Mouse (Mus musculus) midbrain, embryonic 15.5 days (tissue): ENCODE data around the gene Rabgap1l. TPM values are rescaled to one million over a fixed set of nuclear protein-coding genes. Genes with fewer than 3 reads are reported as not detected.

Source experiments
- ATAC-seq: fragments of 200-750 bp; cut with Nextera tagmentation; replicated peaks from 2 replicates; pipeline ENCODE4 v1.8.0; 2017; ENCODE audit warnings: moderate TSS enrichment
- H3K27ac ChIP-seq: fragments of 300-500 bp; sonication (generic); 2 replicates; pipeline ENCODE4 v1.5.1; 2015; ENCODE audit warnings: mild to moderate bottlenecking, inconsistent platforms
- H3K27me3 ChIP-seq: fragments of 300-500 bp; sonication (generic); replicated peaks from 2 replicates; pipeline ENCODE4 v1.6.1; 2015; ENCODE audit warnings: inconsistent platforms
- H3K36me3 ChIP-seq: fragments of 300-500 bp; sonication (generic); replicated peaks from 2 replicates; pipeline ENCODE4 v1.6.1; 2015; ENCODE audit warnings: inconsistent platforms
- H3K4me1 ChIP-seq: fragments of 300-500 bp; sonication (generic); 2 replicates; pipeline ENCODE4 v1.6.1; 2015; ENCODE audit warnings: inconsistent platforms
- H3K4me2 ChIP-seq: fragments of 300-500 bp; sonication (generic); 2 replicates; pipeline ENCODE4 v1.6.1; 2015; ENCODE audit warnings: inconsistent platforms, mild to moderate bottlenecking, moderate library complexity
- H3K4me3 ChIP-seq: fragments of 300-500 bp; sonication (generic); 2 replicates; pipeline ENCODE4 v1.5.1; 2015; ENCODE audit warnings: mild to moderate bottlenecking, inconsistent platforms
- H3K9ac ChIP-seq: fragments of 300-500 bp; sonication (generic); 2 replicates; pipeline ENCODE4 v1.6.1; 2015; ENCODE audit warnings: mild to moderate bottlenecking, inconsistent platforms
- H3K9me3 ChIP-seq: fragments of 300-500 bp; sonication (generic); 2 replicates; pipeline ENCODE4 v1.6.1; 2016; ENCODE audit warnings: inconsistent platforms
- WGBS: fragments of 180-500 bp; shearing (Covaris S2); methylation state at CpG from one replicate; pipeline ENCODE4 v1.1.7; 2015; ENCODE audit warnings: mixed read lengths; 5-methylcytosine and 5-hydroxymethylcytosine counted together
- polyA plus RNA-seq: library from polyadenylated mRNA; unstranded; fragments of >200 nt; fragmentation: Nextera tagmentation; extraction: Ambion mirVana; gene quantifications from 2 replicates; pipeline ENCODE4 v1.2.1, GENCODE M21; 2015

Rabgap1l gene
- polyA plus RNA-seq, 1 experiment from 2014 or later: 38.3 TPM

- Histone ChIP-seq H3K9ac (no peak overlapping the region), H3K4me1 (no peaks in the 10 kb centered on the region), H3K36me3 (no peaks in the 10 kb centered on the region), H3K27ac (no peak overlapping the region), H3K9me3 (no peaks in the 10 kb centered on the region), H3K4me3 (no peak overlapping the region), H3K4me2 (no peak overlapping the region), H3K27me3 (no peaks in the 10 kb centered on the region)
- WGBS: 57% methylated on average over 7 of the region's 7 CpGs
- ATAC-seq: no peak; the same call in 1 of the 2 replicates
Measured at GRCm38 (mm10) chr1:160329788-160330187, 463.2 kb downstream of the Rabgap1l start.

GRCm38 (mm10) chr1:160327531-160327930 lies 465.5 kb downstream of the Rabgap1l start:
- no peak overlapping the region for H3K4me3 ChIP-seq
- no peak for ATAC-seq
- H3K4me2 ChIP-seq: no peak overlapping the region
- no peak overlapping the region for H3K27ac ChIP-seq
- no peaks in the 10 kb centered on the region for H3K36me3 ChIP-seq
- H3K9ac ChIP-seq: no peak overlapping the region
- H3K9me3 ChIP-seq: no peaks in the 10 kb centered on the region
- 85% methylated on average over 1 of the region's 1 CpGs for WGBS
- H3K4me1 ChIP-seq: no peaks in the 10 kb centered on the region
- H3K27me3 ChIP-seq: no peaks in the 10 kb centered on the region

- H3K9ac ChIP-seq: no peak overlapping the region
- H3K4me3 ChIP-seq: no peak overlapping the region
- 71% methylated on average over 5 of the region's 5 CpGs for WGBS
- H3K27me3 ChIP-seq: no peaks in the 10 kb centered on the region
- no peak for ATAC-seq
- no peak overlapping the region for H3K27ac ChIP-seq
- H3K36me3 ChIP-seq: no peaks in the 10 kb centered on the region
- no peak overlapping the region for H3K4me2 ChIP-seq
- H3K9me3 ChIP-seq: no peaks in the 10 kb centered on the region
- H3K4me1 ChIP-seq: no peaks in the 10 kb centered on the region
Measured at GRCm38 (mm10) chr1:160325542-160325941, 467.5 kb downstream of the Rabgap1l start.

- no peaks in the 10 kb centered on the region for H3K27me3 ChIP-seq
- no peak overlapping the region for H3K4me3 ChIP-seq
- no peak for ATAC-seq
- no peak overlapping the region for H3K4me2 ChIP-seq
- H3K9ac ChIP-seq: no peak overlapping the region
- no peaks in the 10 kb centered on the region for H3K9me3 ChIP-seq
- no peaks in the 10 kb centered on the region for H3K4me1 ChIP-seq
- H3K36me3 ChIP-seq: no peaks in the 10 kb centered on the region
- no peak overlapping the region for H3K27ac ChIP-seq
- 93% methylated on average over 1 of the region's 1 CpGs for WGBS
Measured at GRCm38 (mm10) chr1:160320690-160321089, 472.3 kb downstream of the Rabgap1l start.

- WGBS: 81% methylated on average over 8 of the region's 8 CpGs
- H3K27ac ChIP-seq: no peak overlapping the region
- no peak overlapping the region for H3K9ac ChIP-seq
- no peaks in the 10 kb centered on the region for H3K4me1 ChIP-seq
- H3K4me3 ChIP-seq: no peak overlapping the region
- no peaks in the 10 kb centered on the region for H3K9me3 ChIP-seq
- no peak overlapping the region for H3K4me2 ChIP-seq
- H3K36me3 ChIP-seq: no peaks in the 10 kb centered on the region
- ATAC-seq: no peak
- H3K27me3 ChIP-seq: no peaks in the 10 kb centered on the region
Measured at GRCm38 (mm10) chr1:160318057-160318725, 474.8 kb downstream of the Rabgap1l start.

GRCm38 (mm10) chr1:160316239-160316638 lies 476.8 kb downstream of the Rabgap1l start:
- Histone ChIP-seq H3K9ac (no peak overlapping the region), H3K27ac (no peak overlapping the region), H3K27me3 (no peaks in the 10 kb centered on the region), H3K4me1 (no peaks in the 10 kb centered on the region), H3K9me3 (no peaks in the 10 kb centered on the region), H3K4me3 (no peak overlapping the region), H3K36me3 (no peaks in the 10 kb centered on the region), H3K4me2 (no peak overlapping the region)
- ATAC-seq: no peak
- WGBS: 97% methylated on average over 2 of the region's 2 CpGs

GRCm38 (mm10) chr1:160312658-160313057 lies 480.4 kb downstream of the Rabgap1l start:
- H3K9ac ChIP-seq: no peak overlapping the region
- H3K4me3 ChIP-seq: no peak overlapping the region
- ATAC-seq: no peak
- no peaks in the 10 kb centered on the region for H3K36me3 ChIP-seq
- peaks cover 8% of the 10 kb centered on the region for H3K4me1 ChIP-seq
- H3K27ac ChIP-seq: no peak overlapping the region
- no peaks in the 10 kb centered on the region for H3K9me3 ChIP-seq
- no peak overlapping the region for H3K4me2 ChIP-seq
- no peaks in the 10 kb centered on the region for H3K27me3 ChIP-seq
- 92% methylated on average over 4 of the region's 4 CpGs for WGBS

- no peak overlapping the region for H3K27ac ChIP-seq
- no peaks in the 10 kb centered on the region for H3K27me3 ChIP-seq
- 19% methylated on average over 2 of the region's 2 CpGs for WGBS
- no peak overlapping the region for H3K4me3 ChIP-seq
- peaks cover 8% of the 10 kb centered on the region for H3K4me1 ChIP-seq
- no peak overlapping the region for H3K4me2 ChIP-seq
- no peak overlapping the region for H3K9ac ChIP-seq
- H3K9me3 ChIP-seq: no peaks in the 10 kb centered on the region
- no peak for ATAC-seq
- H3K36me3 ChIP-seq: no peaks in the 10 kb centered on the region
Measured at GRCm38 (mm10) chr1:160311861-160312260, 481.1 kb downstream of the Rabgap1l start.

GRCm38 (mm10) chr1:160309951-160310350 lies 483.1 kb downstream of the Rabgap1l start:
- peaks cover 8% of the 10 kb centered on the region for H3K4me1 ChIP-seq
- no peak overlapping the region for H3K9ac ChIP-seq
- no peak overlapping the region for H3K4me2 ChIP-seq
- ATAC-seq: no peak
- WGBS: 44% methylated on average over 5 of the region's 5 CpGs
- no peak overlapping the region for H3K27ac ChIP-seq
- no peaks in the 10 kb centered on the region for H3K27me3 ChIP-seq
- no peak overlapping the region for H3K4me3 ChIP-seq
- no peaks in the 10 kb centered on the region for H3K9me3 ChIP-seq
- H3K36me3 ChIP-seq: no peaks in the 10 kb centered on the region

- Histone ChIP-seq H3K4me2 (no peak overlapping the region), H3K4me3 (no peak overlapping the region), H3K9me3 (no peaks in the 10 kb centered on the region), H3K27me3 (no peaks in the 10 kb centered on the region), H3K36me3 (no peaks in the 10 kb centered on the region), H3K27ac (no peak overlapping the region), H3K4me1 (peaks cover 8% of the 10 kb centered on the region), H3K9ac (no peak overlapping the region)
- WGBS: 25% methylated on average over 7 of the region's 7 CpGs
- ATAC-seq: no peak
Measured at GRCm38 (mm10) chr1:160308996-160309395, 484.0 kb downstream of the Rabgap1l start.

- Histone ChIP-seq H3K9ac (no peak overlapping the region), H3K36me3 (no peaks in the 10 kb centered on the region), H3K9me3 (no peaks in the 10 kb centered on the region), H3K27me3 (no peaks in the 10 kb centered on the region), H3K4me2 (no peak overlapping the region), H3K4me1 (peaks cover 8% of the 10 kb centered on the region), H3K4me3 (no peak overlapping the region), H3K27ac (no peak overlapping the region)
- 71% methylated on average over 7 of the region's 7 CpGs for WGBS
- no peak for ATAC-seq
Measured at GRCm38 (mm10) chr1:160308498-160308897, 484.5 kb downstream of the Rabgap1l start.

GRCm38 (mm10) chr1:160306866-160307616 lies 486.0 kb downstream of the Rabgap1l start:
- WGBS: 75% methylated on average over 10 of the region's 10 CpGs
- Histone ChIP-seq H3K9me3 (no peaks in the 10 kb centered on the region), H3K27ac (no peak overlapping the region), H3K36me3 (no peaks in the 10 kb centered on the region), H3K4me1 (peaks cover 8% of the 10 kb centered on the region), H3K27me3 (no peaks in the 10 kb centered on the region), H3K4me2 (no peak overlapping the region), H3K4me3 (no peak overlapping the region), H3K9ac (no peak overlapping the region)
- ATAC-seq: no peak

GRCm38 (mm10) chr1:160306336-160306735 lies 486.7 kb downstream of the Rabgap1l start:
- 75% methylated on average over 6 of the region's 6 CpGs for whole genome bisulfite sequencing

More at GRCm38 (mm10) chr1:160306336-160306735, 486.7 kb downstream of the Rabgap1l start:
- no peak overlapping the region for H3K9ac ChIP-seq
- no peak overlapping the region for H3K27ac ChIP-seq
- no peak overlapping the region for H3K4me2 ChIP-seq
- H3K9me3 ChIP-seq: no peaks in the 10 kb centered on the region
- ATAC-seq: no peak
- H3K36me3 ChIP-seq: no peaks in the 10 kb centered on the region
- H3K27me3 ChIP-seq: no peaks in the 10 kb centered on the region
- H3K4me1 ChIP-seq: peaks cover 8% of the 10 kb centered on the region
- H3K4me3 ChIP-seq: no peak overlapping the region
